Mouse (Mus musculus) lung, postnatal 0 days (tissue): ENCODE measurements around the gene Slc22a23.

ENCODE experiments used
- CTCF ChIP-seq: IDR thresholded peaks from 2 replicates; pipeline ENCODE4 v1.5.1; 2016; ENCODE audit warnings: antibody characterized with exemption, mild to moderate bottlenecking
- EP300 ChIP-seq: IDR thresholded peaks from 2 replicates; pipeline ENCODE4 v1.6.1; 2016; ENCODE audit warnings: antibody characterized with exemption, mild to moderate bottlenecking, control low read depth

DNA sequence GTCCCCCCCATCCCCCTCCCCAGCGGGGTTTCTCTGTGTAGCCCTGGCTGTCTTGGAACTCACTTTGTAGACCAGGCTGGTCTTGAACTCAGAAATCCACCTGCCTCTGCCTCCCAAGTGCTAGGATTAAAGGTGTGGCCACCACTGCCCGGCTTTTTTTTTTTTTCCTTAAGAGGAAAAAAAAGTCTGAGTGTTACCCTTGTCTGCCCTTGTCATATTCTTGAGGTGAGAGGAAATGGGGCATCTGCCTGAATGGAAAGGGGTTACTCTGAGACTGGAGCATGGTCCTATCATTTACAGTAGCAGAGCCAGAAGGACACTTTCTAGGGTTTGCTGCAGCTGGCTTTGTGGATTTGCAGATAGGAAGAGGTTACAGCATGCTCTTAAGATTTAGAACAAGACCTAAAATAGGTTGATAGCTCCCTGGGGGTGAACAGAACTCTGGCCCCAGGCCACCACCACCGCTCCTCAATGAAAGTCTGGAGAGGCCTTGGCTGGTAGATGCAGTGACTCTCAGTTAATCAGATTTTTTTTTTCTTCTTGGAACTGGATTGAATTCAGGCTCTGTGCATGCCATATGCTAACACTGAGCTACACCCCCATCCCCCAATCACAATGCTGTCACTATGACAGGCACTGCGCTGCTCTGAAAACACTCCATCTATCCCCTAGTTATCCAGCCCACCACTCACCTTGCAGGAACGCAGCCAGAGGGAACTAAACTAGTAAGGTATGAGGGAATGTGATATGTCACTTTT lies 191.5 kb downstream of the Slc22a23 start:
- TF ChIP-seq CTCF: no peak
- no peak for TF ChIP-seq EP300
